Mouse (Mus musculus): ENCODE results near the gene Gm8082.
"Not testable (repeated sequence)": the region's sequence is repeated elsewhere in the genome, so short reads cannot be mapped to it uniquely, and the experiment has no call there.

Gene Gm8082

DNA sequence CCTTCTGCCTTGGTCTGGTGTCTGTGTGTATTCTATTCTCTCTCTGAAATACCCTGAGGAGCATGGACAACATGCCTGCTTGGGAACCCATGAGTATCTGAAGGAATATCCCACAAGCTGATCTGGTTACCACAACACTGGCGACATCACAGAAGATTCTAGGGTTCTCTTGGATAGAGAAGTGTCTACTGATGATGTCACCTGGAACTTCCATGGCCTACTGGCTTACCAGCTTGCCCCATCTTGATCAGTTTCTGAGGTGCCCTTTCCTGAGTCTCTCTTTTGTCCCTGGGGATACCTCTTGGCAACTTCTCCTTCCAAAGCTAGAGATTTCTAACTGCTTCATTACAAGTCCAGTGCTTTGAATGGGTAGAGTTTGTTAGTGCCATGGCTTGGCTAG lies at the start of gene Gm8082:
TSS of gene Gm8082 (minus strand) at position 101 of the 400 bp plus-strand sequence.
- not testable (repeated sequence) for DNase-seq (ENCODE audit: low spot score in 2 of 2)

DNA sequence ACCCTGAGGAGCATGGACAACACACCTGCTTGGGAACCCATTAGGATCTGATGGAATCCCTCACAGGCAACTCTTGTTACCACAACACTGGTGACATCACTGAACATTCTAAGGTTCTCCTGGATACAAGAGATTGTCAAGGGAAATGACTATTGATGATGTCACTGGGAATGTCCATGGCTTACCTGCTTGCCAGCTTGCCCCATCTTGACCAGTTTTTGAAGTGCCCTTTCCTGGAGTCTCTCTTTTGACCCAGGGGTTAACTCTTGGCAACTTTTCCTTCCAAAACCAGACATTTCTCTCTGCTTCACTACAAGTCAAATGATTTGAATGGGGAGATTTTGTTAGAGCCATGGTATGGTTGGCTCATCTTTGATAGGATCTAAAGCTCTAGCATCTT lies 22.1 kb upstream of the Gm8082 start, which contains the start of gene Gm10376:
TSS of gene Gm10376 (minus strand) at position 101 of the 400 bp plus-strand sequence.
- DNase-seq (ENCODE audit: low spot score in 2 of 2): not testable (repeated sequence)
